Mouse (Mus musculus) CH12.LX (cell line): ENCODE measurements around the gene Gm49486.

Source experiments
- CHD1 ChIP-seq: IDR thresholded peaks from 2 replicates; pipeline ENCODE4 v1.6.1; 2012; ENCODE audit warnings: low read depth, low read length, improper control_type of control experiment, inconsistent platforms
- CTCF ChIP-seq, 2 experiments: IDR thresholded peaks in 1 of 2; conservative IDR thresholded peaks in 1 of 2; 2 replicates each; pipeline ENCODE4 v1.5.1; 2011 to 2012; ENCODE audit warnings: low read depth in 2 of 2, low read length in 2 of 2, improper control_type of control experiment in 1 of 2, inconsistent platforms in 1 of 2, mild to moderate bottlenecking in 1 of 2, moderate library complexity in 1 of 2
- E2F4 ChIP-seq: IDR thresholded peaks from 2 replicates; pipeline ENCODE4 v1.6.1; 2011; ENCODE audit warnings: low read depth, low read length, improper control_type of control experiment; ENCODE audit not compliant: insufficient replicate concordance
- ELF1 ChIP-seq: IDR thresholded peaks from 2 replicates; pipeline ENCODE4 v1.6.1; 2014; ENCODE audit warnings: low read depth, mild to moderate bottlenecking, inconsistent platforms, low read length, improper control_type of control experiment
- EP300 ChIP-seq: IDR thresholded peaks from 2 replicates; pipeline ENCODE4 v1.6.1; 2011; ENCODE audit warnings: low read length, improper control_type of control experiment
- JUN ChIP-seq: IDR thresholded peaks from 2 replicates; pipeline ENCODE4 v1.6.1; 2011; ENCODE audit warnings: low read depth, mild to moderate bottlenecking, low read length, improper control_type of control experiment, moderate library complexity; ENCODE audit not compliant: insufficient read depth
- MAFK ChIP-seq: IDR thresholded peaks from 2 replicates; pipeline ENCODE4 v1.6.1; 2011; ENCODE audit warnings: low read length, improper control_type of control experiment; ENCODE audit not compliant: insufficient replicate concordance
- MAX ChIP-seq: IDR thresholded peaks from 2 replicates; pipeline ENCODE4 v1.6.1; 2011; ENCODE audit warnings: low read length, improper control_type of control experiment
- MEF2A ChIP-seq: IDR thresholded peaks from 2 replicates; pipeline ENCODE4 v1.6.1; 2014; ENCODE audit warnings: low read depth, mild to moderate bottlenecking, inconsistent platforms, low read length, improper control_type of control experiment, borderline replicate concordance
- MYC ChIP-seq: IDR thresholded peaks from 2 replicates; pipeline ENCODE4 v1.6.1; 2011; ENCODE audit warnings: low read depth, mild to moderate bottlenecking, improper control_type of control experiment, low read length
- NELFE ChIP-seq: IDR thresholded peaks from 2 replicates; pipeline ENCODE4 v1.6.1; 2011; ENCODE audit warnings: low read depth, low read length, improper control_type of control experiment
- POLR2A ChIP-seq: IDR thresholded peaks from 2 replicates; pipeline ENCODE4 v1.6.1; 2011; ENCODE audit warnings: low read depth, mild to moderate bottlenecking, improper control_type of control experiment, low read length
- TCF12 ChIP-seq: IDR thresholded peaks from 2 replicates; pipeline ENCODE4 v1.6.1; 2014; ENCODE audit warnings: low read depth, mild to moderate bottlenecking, inconsistent platforms, low read length, improper control_type of control experiment
- ZNF384 ChIP-seq: IDR thresholded peaks from 2 replicates; pipeline ENCODE4 v1.6.1; 2012; ENCODE audit warnings: low read depth, low read length, improper control_type of control experiment, inconsistent platforms

DNA sequence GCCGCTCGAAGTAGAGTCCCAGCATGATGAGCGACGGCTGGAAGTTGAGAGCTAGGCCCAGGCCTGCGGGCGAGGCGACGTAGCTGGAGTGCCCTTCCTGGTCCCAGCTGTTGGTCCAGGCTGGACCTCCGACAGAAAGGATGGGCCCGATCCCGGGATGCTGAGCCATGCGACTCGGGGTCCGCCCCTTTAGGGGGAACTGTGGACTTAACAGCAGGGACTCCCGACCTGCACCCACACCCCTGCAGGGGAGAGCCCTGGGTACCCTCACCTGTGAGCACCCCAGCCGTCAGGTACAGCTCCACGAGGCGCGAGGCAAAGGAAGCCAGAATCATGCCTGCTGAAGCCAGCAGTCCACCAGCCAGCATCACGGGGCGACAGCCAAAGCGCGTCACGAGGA is 23.4 kb downstream of the Gm49486 start:
- TF ChIP-seq ZNF384, result no peak
- TF ChIP-seq E2F4, result no peak
- TF ChIP-seq CHD1, result no peak
- TF ChIP-seq POLR2A, result no peak
- no peak for TF ChIP-seq JUN
- TF ChIP-seq CTCF (conservative IDR thresholded peaks at IDR 0.05 in 1 of 2, IDR thresholded peaks at IDR 0.05 in 1 of 2; ENCODE audit: low read depth in 2 of 2, low read length in 2 of 2), result no peak
- TF ChIP-seq MAX, result no peak
- no peak for TF ChIP-seq MYC
- no peak for TF ChIP-seq TCF12
- no peak for TF ChIP-seq MAFK
- TF ChIP-seq ELF1, result no peak
- no peak for TF ChIP-seq EP300
- no peak for TF ChIP-seq MEF2A
- no peak for TF ChIP-seq NELFE
